Mouse (Mus musculus): ENCODE data around the gene Hnrnpl. TPM values are rescaled to one million over a fixed set of nuclear protein-coding genes. Genes with fewer than 3 reads are reported as not detected.

The Hnrnpl gene
- polyA plus RNA-seq, 1 experiment: 140 TPM

DNA sequence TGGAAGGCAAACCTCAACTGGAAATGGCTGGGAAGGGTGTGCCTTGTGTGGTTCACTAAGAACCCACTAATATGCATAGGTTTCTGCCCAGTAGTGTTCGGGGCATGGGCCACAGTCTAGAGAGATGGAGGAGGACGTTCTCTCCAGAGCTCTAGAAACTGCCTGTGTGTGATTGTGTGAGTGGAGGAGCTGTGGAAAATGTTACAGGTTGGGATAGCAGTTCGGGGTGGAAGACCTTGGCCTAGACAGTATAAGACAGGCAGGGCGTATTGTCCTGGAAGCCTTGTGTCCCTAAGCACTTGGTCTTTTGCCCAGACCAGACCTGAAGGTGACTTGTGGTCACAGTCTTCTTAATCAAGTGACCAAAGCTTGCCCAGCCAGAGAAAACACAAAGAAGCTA lies 4.1 kb downstream of the Hnrnpl start:
- peaks cover 48% of the 10 kb centered on the region for H3K36me3 ChIP-seq (ENCODE audit: control insufficient read depth, insufficient read depth, low read length)
- TF ChIP-seq CTCF (IDR thresholded peaks at IDR 0.05; ENCODE audit: extremely low read depth, insufficient read length, insufficient replicate concordance, low read depth, low read length) (no peak), POLR2A (IDR thresholded peaks at IDR 0.05; ENCODE audit: low read depth, low read length) (no peak)
- H3K27ac ChIP-seq (ENCODE audit: insufficient read depth, low read depth, low read length): peak overlapping the region; percentile 65
- H3K4me3 ChIP-seq (ENCODE audit: low read depth, low read length): peak overlapping the region; percentile 26
- H3K27me3 ChIP-seq (ENCODE audit: control insufficient read depth, insufficient read depth, low read length): no peaks in the 10 kb centered on the region
- H3K4me1 ChIP-seq (ENCODE audit: control insufficient read depth, insufficient read depth, insufficient read length, low read length): peaks cover 19% of the 10 kb centered on the region
- WGBS: 6% methylated on average over 4 of the region's 4 CpGs

GRCm38 (mm10) chr7:28812949-28813348 lies 4.6 kb downstream of the Hnrnpl start:
- TF ChIP-seq CTCF (IDR thresholded peaks at IDR 0.05; ENCODE audit: extremely low read depth, insufficient read length, insufficient replicate concordance, low read depth, low read length) (peak; percentile 47; the same call in 1 of the 2 replicates), POLR2A (IDR thresholded peaks at IDR 0.05; ENCODE audit: low read depth, low read length) (no peak)
- Histone ChIP-seq H3K36me3 (ENCODE audit: control insufficient read depth, insufficient read depth, low read length) (peaks cover 53% of the 10 kb centered on the region), H3K27ac (ENCODE audit: insufficient read depth, low read depth, low read length) (peak overlapping the region; percentile 65), H3K27me3 (ENCODE audit: control insufficient read depth, insufficient read depth, low read length) (no peaks in the 10 kb centered on the region), H3K4me1 (ENCODE audit: control insufficient read depth, insufficient read depth, insufficient read length, low read length) (peaks cover 16% of the 10 kb centered on the region), H3K4me3 (ENCODE audit: low read depth, low read length) (peak overlapping the region; percentile 32)
- WGBS: 35% methylated on average over 5 of the region's 5 CpGs

- 56% methylated on average over 5 of the region's 5 CpGs for WGBS
- no peak for TF ChIP-seq POLR2A (IDR thresholded peaks at IDR 0.05; ENCODE audit: low read depth, low read length)
- no peak for TF ChIP-seq CTCF (IDR thresholded peaks at IDR 0.05; ENCODE audit: extremely low read depth, insufficient read length, insufficient replicate concordance, low read depth, low read length)
- H3K36me3 ChIP-seq (ENCODE audit: control insufficient read depth, insufficient read depth, low read length): peaks cover 67% of the 10 kb centered on the region
These were observed 6.1 kb downstream of the Hnrnpl start for GRCm38 (mm10) chr7:28814306-28815034.

GRCm38 (mm10) chr7:28815230-28815629 lies 6.9 kb downstream of the Hnrnpl start:
- Histone ChIP-seq H3K27ac (ENCODE audit: insufficient read depth, low read depth, low read length) (no peak overlapping the region), H3K4me1 (ENCODE audit: control insufficient read depth, insufficient read depth, insufficient read length, low read length) (peaks cover 22% of the 10 kb centered on the region)
- TF ChIP-seq CTCF (IDR thresholded peaks at IDR 0.05; ENCODE audit: extremely low read depth, insufficient read length, insufficient replicate concordance, low read depth, low read length): no peak
- TF ChIP-seq POLR2A (IDR thresholded peaks at IDR 0.05; ENCODE audit: low read depth, low read length): no peak

More at GRCm38 (mm10) chr7:28814306-28815034, 6.1 kb downstream of the Hnrnpl start:
- Histone ChIP-seq H3K4me1 (ENCODE audit: control insufficient read depth, insufficient read depth, insufficient read length, low read length) (peaks cover 17% of the 10 kb centered on the region), H3K27me3 (ENCODE audit: control insufficient read depth, insufficient read depth, low read length) (no peaks in the 10 kb centered on the region), H3K4me3 (ENCODE audit: low read depth, low read length) (no peak overlapping the region), H3K27ac (ENCODE audit: insufficient read depth, low read depth, low read length) (no peak overlapping the region)

GRCm38 (mm10) chr7:28816201-28816600 lies 7.9 kb downstream of the Hnrnpl start:
- 72% methylated on average over 9 of the region's 9 CpGs for WGBS
- H3K27ac ChIP-seq (ENCODE audit: insufficient read depth, low read depth, low read length): no peak overlapping the region

More at GRCm38 (mm10) chr7:28815230-28815629, 6.9 kb downstream of the Hnrnpl start:
- H3K4me3 ChIP-seq (ENCODE audit: low read depth, low read length): no peak overlapping the region
- H3K36me3 ChIP-seq (ENCODE audit: control insufficient read depth, insufficient read depth, low read length): peaks cover 74% of the 10 kb centered on the region
- H3K27me3 ChIP-seq (ENCODE audit: control insufficient read depth, insufficient read depth, low read length): no peaks in the 10 kb centered on the region
- WGBS: 82% methylated on average over 9 of the region's 9 CpGs

GRCm38 (mm10) chr7:28816920-28817319 lies 8.6 kb downstream of the Hnrnpl start:
- WGBS: 86% methylated on average over 10 of the region's 10 CpGs
- TF ChIP-seq POLR2A (IDR thresholded peaks at IDR 0.05; ENCODE audit: low read depth, low read length) (no peak), CTCF (IDR thresholded peaks at IDR 0.05; ENCODE audit: extremely low read depth, insufficient read length, insufficient replicate concordance, low read depth, low read length) (no peak)
- Histone ChIP-seq H3K36me3 (ENCODE audit: control insufficient read depth, insufficient read depth, low read length) (peaks cover 89% of the 10 kb centered on the region), H3K4me3 (ENCODE audit: low read depth, low read length) (no peak overlapping the region), H3K4me1 (ENCODE audit: control insufficient read depth, insufficient read depth, insufficient read length, low read length) (peaks cover 31% of the 10 kb centered on the region), H3K27me3 (ENCODE audit: control insufficient read depth, insufficient read depth, low read length) (no peaks in the 10 kb centered on the region), H3K27ac (ENCODE audit: insufficient read depth, low read depth, low read length) (no peak overlapping the region)

More at GRCm38 (mm10) chr7:28816201-28816600, 7.9 kb downstream of the Hnrnpl start:
- Histone ChIP-seq H3K4me1 (ENCODE audit: control insufficient read depth, insufficient read depth, insufficient read length, low read length) (peaks cover 28% of the 10 kb centered on the region), H3K27me3 (ENCODE audit: control insufficient read depth, insufficient read depth, low read length) (no peaks in the 10 kb centered on the region), H3K36me3 (ENCODE audit: control insufficient read depth, insufficient read depth, low read length) (peaks cover 83% of the 10 kb centered on the region), H3K4me3 (ENCODE audit: low read depth, low read length) (no peak overlapping the region)
- no peak for TF ChIP-seq CTCF (IDR thresholded peaks at IDR 0.05; ENCODE audit: extremely low read depth, insufficient read length, insufficient replicate concordance, low read depth, low read length)
- no peak for TF ChIP-seq POLR2A (IDR thresholded peaks at IDR 0.05; ENCODE audit: low read depth, low read length)

DNA sequence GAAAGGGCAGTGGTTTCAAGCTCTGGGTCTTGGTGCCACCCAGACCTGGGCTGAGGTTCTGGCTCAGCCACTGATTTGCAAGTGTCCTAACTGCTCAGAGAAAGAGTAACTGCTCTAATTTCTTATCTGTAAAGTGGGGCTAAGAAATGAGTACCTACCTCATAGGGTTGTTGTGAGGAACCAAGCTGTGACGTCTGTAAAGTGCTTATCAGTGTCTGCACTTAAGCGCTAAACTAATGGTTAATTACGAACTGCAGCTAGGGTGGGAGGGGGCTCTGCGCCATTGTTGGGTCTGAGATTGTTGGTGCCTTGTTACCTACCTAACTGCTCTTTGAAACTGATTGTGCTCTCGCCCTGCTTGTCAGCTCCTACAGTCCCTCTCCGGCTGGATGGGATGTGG lies 9.2 kb downstream of the Hnrnpl start:
- TF ChIP-seq POLR2A (IDR thresholded peaks at IDR 0.05; ENCODE audit: low read depth, low read length): no peak
- TF ChIP-seq CTCF (IDR thresholded peaks at IDR 0.05; ENCODE audit: extremely low read depth, insufficient read length, insufficient replicate concordance, low read depth, low read length): no peak
- 62% methylated on average over 6 of the region's 6 CpGs for WGBS
- Histone ChIP-seq H3K4me1 (ENCODE audit: control insufficient read depth, insufficient read depth, insufficient read length, low read length) (peaks cover 33% of the 10 kb centered on the region), H3K27me3 (ENCODE audit: control insufficient read depth, insufficient read depth, low read length) (no peaks in the 10 kb centered on the region), H3K4me3 (ENCODE audit: low read depth, low read length) (no peak overlapping the region), H3K27ac (ENCODE audit: insufficient read depth, low read depth, low read length) (no peak overlapping the region), H3K36me3 (ENCODE audit: control insufficient read depth, insufficient read depth, low read length) (peaks cover 92% of the 10 kb centered on the region)
